Mouse (Mus musculus): ENCODE data around the gene Ranbp3l.

DNA sequence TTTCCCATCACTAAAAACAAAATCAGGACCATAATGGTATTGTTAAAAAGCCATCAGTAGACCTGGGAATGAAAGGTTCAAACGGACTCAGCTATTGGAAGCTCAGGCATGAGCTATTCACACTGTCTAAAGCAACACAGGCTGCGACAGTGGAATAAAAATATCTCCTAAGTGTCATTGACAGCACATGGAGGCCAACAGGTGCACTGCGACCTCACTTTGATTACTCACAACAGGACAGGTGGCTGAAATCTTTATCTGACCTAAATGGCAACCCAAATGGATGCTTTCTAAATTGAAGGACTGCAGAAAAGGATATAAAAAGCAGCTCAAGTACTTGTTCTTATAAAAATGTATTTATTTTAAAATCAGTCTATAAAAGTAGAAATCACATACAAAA, 143.9 kb downstream of the Ranbp3l start:
- no peak for TF ChIP-seq CTCF (IDR thresholded peaks at IDR 0.05; ENCODE audit: low read depth)
- no peak for TF ChIP-seq EP300 (IDR thresholded peaks at IDR 0.05; ENCODE audit: low read depth)

Measured in liver, postnatal 0 days (tissue).